Mouse (Mus musculus) left cerebral cortex, postnatal 14 days (tissue): ENCODE results near the gene Rpl18. TPM values are rescaled to one million over a fixed set of nuclear protein-coding genes. Genes with fewer than 3 reads are reported as not detected.

Experiments
- DNase-seq, 2 experiments: peaks; one replicate each; pipeline ENCODE4 v3.0.0; 2021 to 2022; ENCODE audit warnings: low spot score in 2 of 2, mixed read lengths in 1 of 2
- intact Hi-C: fragments of 180-260 bp; cut with DNase I; formaldehyde crosslinking; loops from one replicate; pipeline ENCODE4 v1.15.1; 2025
- total RNA-seq, 2 experiments: library from RNA; stranded (reverse); gene quantifications; 2 replicates each; pipeline ENCODE4 v1.2.3; 2021

The Rpl18 gene
- total RNA-seq, 2 experiments from 2014 or later, result 369 to 389 TPM

DNA sequence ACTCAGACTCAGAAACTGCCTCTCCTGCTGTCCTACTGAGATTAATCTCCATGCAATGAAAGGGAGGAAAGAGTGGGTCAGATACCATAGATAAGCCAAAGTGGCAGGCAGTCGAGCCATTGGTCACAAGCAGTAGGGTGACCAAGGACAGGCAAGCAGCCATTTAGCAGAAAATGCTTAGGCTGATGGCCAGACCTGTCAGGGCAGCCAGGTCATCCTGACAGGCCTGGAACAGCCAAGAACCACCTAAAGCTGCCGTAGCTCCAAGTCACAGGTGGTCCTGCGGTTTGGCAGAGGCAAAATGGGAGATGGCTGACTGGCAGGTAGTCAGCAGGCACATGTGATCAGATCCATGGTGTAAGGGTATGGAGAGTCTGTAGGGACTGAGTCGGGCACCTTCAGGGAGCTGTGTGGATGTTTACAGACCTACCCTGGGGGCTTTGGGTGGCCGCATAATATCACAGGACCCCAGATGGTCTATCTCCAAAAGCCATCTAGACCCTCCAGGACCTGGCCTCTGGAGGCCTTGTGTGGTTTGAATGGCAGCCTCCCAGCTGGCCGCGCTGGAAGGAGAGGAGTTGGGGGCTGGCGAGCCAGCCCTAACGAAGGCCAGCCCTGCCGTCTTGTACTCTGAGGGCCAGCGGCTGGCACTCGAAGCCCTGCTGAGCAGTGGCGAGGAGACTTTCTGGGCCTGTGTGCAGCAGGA is 6.5 kb downstream of the Rpl18 start:
- DNase-seq, result no peak
- intact Hi-C loops, result no loop called here

DNA sequence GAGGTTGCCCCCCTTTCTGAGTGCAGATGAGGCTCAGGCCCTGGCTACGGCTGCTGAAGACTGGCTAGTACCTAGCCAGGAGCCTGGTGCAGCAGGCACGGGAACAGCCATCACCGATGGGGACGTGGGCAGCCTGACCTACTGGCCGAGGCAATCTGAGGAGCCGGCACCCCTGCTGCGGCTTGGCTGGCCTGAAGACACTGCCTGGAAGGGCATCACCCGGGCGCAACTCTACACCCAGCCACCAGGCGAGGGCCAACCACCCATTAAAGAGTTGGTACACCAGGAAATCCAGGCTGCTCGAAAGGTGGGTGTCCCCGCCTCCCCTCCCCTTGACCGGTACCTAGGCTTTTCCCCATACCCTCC is 7.1 kb downstream of the Rpl18 start:
- no peak for DNase-seq
- intact Hi-C loops, result no loop called here

DNA sequence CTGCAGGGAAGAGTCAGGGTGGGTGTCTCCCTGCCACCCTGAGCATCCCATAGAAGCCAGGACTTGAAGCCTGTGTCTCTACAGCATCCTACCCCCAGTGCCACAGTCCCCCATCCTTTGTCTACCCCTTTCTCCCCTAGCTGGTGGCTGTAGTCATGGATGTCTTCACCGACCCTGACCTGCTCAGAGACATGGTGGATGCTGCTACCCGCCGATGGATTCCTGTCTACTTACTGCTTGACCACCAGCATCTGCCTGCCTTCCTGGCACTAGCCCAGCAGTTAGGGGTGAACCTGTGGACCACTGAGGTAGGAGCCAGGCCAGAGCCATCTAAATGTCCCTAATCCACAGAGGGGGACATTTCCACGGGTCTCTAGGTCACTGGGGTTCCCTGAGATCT is 8.0 kb downstream of the Rpl18 start:
- intact Hi-C loops, result no loop called here
- no peak for DNase-seq

DNA sequence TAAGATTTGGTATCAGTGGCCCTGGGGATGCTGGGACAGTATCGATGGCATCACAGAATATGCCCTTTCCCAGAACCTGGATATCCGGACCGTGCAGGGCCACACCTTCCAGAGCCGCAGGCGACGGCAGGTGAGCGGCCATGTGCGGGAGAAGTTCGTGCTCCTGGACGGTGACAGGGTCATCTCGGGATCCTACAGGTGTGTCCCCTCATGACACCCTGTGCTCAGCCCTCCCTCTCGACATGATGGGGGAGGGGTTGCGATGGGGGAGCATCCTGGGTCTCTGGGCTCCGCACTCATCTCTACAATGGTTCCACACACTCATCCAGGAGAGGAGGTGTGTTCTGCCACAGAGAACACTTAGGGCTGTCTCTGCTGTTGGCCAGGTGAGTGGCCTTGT is 8.5 kb downstream of the Rpl18 start:
- intact Hi-C loops, result no loop called here
- DNase-seq, result no peak

DNA sequence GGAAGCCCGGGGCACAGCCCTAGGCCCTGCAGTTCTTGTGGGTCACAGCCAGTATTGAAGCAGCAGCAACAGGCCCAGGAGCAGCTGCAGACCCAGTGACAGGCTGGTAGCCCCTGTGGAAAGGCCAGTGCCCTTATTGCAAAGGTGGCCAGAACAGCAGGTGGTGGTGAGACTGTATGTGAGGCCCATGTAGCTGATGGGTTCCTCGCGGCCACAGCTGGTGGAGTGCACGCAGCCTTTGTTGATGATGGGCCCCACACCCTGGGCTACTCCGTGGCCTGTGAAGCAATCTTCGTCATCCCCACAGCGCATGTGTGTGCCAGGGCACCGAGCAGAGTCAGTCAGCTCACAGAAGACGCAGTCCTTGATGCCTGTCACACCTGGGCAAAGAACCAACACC is 9.9 kb downstream of the Rpl18 start:
- intact Hi-C loops, result no loop called here
- DNase-seq, result no peak

DNA sequence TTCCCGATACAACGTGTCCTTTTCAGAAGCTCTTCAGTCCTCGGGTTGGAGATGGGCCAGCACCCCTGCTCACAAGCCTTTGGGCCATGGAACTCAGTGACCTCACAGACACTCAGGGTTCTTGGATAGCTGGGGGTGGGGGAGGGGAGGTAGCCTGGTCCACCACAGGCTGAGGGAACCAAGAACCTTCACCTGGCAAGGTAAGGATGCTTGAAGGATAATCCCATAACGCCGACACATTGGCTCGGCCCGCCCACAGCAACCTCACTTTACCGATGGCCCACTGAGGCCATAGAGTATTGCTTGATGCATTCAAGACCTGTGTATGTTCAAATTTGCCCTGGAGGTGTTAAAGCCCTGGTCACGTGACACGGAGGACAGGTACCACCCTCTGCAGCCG is 10.5 kb downstream of the Rpl18 start, which contains the start of gene Spaca4:
TSS of gene Spaca4 (minus strand) at position 101 of the 400 bp plus-strand sequence.
- DNase-seq, result no peak
- intact Hi-C loops, result no loop called here

DNA sequence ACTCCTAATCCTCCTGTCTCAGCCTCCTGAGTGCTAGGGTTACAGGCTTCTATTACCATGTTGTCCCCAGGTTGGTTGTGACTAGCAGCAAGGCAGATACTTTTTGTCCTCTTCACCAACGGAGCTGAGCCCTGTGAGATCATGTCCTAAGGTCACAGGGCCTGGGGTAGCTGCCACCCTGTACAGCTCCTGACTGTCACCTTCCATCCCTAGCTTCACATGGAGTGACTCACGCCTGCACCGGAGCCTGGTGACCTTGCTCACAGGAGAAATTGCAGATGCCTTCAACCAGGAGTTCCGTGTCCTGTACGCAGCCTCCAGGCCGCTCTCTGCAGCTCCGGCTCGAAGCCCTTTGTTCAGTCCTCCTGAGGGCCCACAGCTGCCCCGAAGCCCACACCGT is 11.2 kb downstream of the Rpl18 start:
- DNase-seq, result no peak
- intact Hi-C loops, result no loop called here

DNA sequence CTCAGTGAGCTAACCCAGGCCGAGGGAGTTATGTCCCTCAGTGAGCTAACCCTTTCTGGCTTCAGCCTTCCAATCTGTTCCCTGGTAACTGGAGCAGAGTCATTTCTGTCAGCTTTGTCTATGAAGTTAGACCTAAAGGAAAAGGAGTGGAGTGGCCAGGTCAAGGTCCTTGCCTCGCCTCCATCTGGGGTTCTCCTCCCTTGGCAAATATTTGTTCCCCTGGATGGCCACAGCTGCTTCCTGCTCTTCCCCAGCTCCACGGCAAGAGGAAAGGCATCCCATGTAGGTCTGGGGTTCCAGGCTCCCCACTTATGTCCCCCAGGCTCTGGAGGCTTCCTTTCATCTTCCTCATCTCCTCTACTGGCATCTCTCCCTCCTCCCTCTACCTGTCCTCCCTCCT is 12.4 kb downstream of the Rpl18 start:
- intact Hi-C loops, result no loop called here
- DNase-seq, result no peak

DNA sequence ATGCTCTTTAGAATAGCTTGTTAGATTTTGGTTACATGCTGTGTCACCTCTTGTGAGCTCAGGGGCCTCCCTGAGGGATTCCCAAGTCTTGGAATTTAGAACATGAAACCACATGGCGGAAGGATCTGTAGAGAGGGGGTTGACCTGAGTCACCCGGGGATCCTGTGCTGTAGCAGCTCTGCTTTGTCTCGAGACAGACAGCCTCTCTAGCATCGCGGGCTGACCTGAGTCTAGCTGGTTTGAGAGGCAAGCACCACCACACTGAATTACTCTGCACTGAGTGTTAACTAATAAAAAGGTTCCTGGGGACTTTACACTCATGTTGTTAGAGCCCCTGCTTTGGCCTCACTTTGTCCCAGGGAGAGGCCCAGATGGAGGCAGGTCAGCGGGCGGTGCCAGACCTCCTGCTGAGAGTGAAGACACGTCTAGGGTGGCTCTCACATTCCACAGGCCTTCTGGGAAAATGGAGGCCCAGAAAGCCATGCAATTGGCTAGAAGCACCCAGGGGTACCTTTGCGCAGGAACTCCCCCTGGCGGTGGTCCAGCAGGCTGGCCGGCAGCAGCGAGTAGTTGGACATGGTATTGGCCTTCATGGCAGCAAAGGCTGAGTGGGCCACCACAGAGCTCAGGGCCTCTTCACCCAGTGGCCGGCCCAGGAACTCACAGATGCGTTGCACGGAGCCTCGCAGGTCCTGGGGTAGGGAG is 15.6 kb downstream of the Rpl18 start:
- intact Hi-C loops, result loop anchor here (10.0 kb wide), 1 partner anchor 194 kb away; the partner anchor contains the start of genes Ccdc114 and Emp3
- DNase-seq, result no peak

DNA sequence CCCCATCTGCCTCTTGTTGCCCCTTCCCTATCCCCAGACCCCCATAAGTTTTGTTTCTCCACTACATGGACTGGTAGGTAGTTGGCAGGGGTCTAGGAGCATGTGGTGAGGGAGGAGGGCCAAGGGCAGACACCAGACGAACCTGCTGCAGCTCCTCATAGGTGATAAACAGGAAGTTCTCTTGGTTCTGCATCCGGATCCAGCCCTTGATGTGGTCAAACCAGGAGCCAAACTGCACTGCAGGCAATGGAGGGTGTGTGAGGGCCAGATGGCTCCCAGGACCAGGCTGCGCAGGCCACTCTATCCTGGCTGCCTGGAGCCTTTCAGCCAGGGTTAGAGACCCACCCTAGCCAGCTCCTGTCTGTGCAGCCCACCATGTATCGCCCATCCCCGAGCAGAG is 18.2 kb downstream of the Rpl18 start:
- intact Hi-C loops, result loop anchor here (10.0 kb wide), 1 partner anchor 191 kb away; the partner anchor contains the start of genes Ccdc114 and Emp3
- no peak for DNase-seq

DNA sequence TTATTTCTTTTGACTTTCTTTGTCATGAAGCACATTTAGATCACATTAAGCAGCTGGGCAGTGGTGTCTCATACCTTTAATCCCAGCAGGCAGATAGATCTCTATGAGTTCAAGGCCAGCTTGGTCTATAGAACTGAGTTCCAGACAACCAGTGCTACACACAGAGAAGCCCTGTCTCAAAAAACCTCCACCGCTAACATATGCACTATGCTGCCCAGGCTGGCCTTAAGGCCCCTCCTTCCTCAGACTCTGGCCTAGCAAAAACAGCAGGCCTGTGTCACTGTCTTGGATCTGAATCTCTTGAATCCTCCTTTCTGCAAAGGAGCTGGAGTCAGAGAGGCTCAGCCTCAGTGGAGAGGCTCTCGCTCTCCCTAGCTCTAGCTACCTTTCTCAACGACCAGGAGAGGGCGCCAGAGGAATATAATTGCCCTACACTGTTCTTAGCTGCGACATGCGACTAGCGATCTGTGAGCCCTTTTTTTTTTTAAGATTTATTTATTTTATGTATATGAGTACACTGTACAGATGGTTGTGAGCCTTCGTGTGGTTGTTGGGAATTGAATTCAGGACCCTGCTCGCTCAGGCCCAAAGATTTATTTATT is 24.0 kb downstream of the Rpl18 start:
- intact Hi-C loops, result loop anchor here (1.0 to 10.0 kb wide), 3 partner anchors 62 to 273 kb away; partner anchors contain the start of genes Ccdc114 and Emp3
- DNase-seq, result peak; percentile 86 to 91

DNA sequence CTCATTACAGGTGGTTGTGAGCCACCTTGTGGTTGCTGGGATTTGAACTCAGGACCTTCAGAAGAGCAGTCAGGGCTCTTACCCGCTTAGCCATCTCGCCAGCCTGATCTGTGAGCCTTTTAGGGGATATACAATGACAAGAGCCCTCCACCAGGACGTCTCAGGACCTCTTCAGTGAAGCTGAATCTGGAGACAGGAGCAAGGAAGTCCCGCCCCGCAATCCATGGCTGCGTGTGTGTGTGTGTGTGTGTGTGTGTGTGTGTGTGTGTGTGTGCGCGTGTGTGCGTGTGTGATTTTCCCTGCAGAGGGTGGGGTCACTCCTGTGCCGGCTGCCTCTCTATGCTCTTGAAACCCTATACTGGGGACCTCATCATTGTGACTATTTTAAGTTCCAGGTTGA is 24.6 kb downstream of the Rpl18 start:
- intact Hi-C loops, result loop anchor here (1.0 to 10.0 kb wide), 3 partner anchors 61 to 272 kb away; partner anchors contain the start of genes Ccdc114 and Emp3
- DNase-seq, result no peak

DNA sequence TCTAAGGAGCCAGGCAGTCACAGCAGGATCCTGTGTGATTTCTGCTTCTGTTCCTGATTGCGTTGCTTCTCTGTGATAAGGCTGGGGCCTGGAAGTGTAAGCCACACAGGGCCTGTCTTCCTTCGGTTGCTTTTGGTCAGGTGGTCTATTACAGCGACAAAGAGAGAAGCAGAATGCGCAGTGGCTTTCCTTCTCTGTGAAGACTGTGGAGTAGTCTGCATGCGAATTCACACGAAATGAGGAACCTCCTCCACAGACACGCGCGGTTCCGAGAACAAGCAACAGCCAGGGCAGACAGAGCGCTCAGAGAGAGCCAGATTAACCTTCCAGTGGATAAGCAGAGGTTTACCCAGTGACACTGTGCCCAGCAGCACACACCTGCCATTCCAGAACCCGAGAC is 26.1 kb downstream of the Rpl18 start:
- peak in 1 of 2 experiments; percentile 56 for DNase-seq
- intact Hi-C loops, result no loop called here

DNA sequence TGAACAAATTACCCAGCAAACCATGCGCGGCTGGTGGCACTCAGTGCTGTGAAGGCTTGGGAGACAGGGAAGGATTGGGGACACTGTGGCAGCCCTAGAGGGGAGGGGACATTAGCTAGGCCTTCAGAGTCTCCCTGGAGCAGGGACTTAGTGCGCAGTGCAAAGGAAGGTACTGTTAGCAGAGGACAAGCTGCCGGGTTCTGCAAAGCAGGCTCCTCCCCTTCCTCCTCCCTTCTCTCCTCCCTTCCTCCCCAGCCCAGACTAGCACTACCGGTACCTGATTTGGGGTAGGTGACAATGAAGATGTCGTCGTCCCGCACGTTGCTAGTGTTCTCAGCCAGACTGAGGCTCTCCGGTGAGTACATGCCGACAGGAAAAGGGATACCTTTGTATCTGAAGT is 26.5 kb downstream of the Rpl18 start:
- no peak for DNase-seq
- intact Hi-C loops, result no loop called here

DNA sequence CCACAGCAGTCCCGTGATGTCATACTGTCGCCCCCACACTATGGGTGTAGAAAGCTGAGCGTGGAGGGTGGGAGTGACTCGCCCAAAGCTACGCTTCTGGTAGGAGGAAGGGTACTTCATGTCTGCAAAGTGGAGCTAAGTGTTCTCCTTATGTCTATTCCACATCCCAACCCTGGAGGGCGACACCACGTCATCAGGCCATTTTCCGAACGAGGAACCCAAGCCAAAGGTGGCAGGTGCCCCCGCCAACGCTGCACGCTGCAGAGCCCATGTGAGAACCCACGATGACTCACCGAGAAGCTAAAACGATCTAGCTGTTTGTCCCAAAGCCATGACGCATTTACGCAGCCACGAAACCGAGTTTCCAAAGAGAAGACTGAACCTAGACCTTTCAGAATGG is 27.1 kb downstream of the Rpl18 start:
- intact Hi-C loops, result no loop called here
- peak; percentile 73 to 91 for DNase-seq

DNA sequence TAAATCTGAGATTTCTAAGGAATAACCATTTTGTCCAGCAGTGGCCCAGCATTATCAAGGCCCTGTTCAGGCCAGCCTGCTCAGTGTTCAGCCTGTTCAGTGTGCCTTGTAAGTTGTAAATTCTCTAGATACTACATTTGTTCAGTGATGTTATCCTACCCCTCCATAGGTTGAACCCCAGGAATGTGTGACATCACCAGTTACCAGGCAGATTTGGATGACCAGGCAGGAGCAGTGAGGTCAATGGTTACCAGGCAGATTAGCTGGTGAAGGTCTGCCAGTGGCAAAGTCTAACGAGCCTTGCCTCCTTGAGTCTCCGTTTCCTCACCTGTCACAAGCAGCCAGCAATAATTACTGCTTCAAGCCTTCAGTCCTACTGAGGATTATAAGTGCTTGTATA is 29.1 kb downstream of the Rpl18 start:
- peak; percentile 82 to 94 for DNase-seq
- intact Hi-C loops, result no loop called here

DNA sequence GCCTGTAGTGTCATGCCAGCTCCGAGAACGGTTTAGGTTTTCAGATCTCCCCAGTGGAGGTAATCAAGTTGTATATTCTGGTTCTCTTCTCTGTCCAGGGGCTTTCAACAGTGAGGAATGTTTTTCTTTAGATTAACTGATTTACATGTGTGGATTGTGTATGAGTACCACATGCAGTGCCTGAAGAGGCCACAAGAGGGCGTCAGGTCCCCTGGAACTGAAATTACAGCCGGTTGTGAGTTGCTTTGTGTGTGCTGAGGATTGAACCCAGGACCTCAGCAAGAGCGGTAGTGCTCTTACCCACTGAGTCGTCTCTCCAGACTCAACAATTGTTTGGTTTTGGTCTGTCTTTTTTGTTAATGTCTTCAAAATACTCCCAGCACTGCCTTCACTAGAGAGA is 31.3 kb downstream of the Rpl18 start:
- intact Hi-C loops, result no loop called here
- no peak for DNase-seq

DNA sequence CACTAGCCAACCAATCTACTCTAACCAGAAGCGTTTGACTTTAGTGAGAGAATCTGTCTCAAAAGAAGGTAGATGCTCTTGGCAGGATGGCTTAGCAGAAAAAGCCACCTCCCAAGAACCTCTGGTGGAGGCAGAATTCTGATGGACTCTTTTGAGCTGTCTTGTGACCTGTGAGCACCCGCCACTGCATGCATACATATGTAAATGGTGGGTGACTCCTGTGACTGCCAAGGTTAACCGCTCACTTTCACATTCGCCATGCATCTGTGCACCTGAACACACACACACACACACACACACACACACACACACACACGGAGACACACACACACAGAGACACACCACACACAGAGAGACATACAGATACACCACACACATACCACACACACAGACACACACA is 32.2 kb downstream of the Rpl18 start:
- intact Hi-C loops, result no loop called here
- DNase-seq, result no peak

DNA sequence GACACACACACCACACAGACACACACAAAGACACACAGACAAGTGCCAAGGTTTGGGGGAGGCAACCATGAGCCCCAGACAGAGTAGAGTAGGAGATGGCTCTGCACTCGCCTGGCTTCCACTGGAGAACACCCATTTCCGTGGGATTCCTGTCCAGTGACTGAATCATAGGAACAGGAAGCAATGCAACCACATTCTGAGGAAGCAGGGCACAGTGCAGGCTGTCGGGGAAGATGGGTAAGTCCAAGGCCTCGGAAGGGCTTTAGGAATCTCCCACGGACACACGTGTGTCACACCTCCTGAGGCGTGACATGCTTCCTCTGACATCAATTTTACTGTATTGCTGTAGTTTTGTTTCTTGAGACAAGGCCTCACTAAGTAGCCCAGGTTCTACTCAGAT is 32.9 kb downstream of the Rpl18 start:
- intact Hi-C loops, result no loop called here
- DNase-seq, result no peak

DNA sequence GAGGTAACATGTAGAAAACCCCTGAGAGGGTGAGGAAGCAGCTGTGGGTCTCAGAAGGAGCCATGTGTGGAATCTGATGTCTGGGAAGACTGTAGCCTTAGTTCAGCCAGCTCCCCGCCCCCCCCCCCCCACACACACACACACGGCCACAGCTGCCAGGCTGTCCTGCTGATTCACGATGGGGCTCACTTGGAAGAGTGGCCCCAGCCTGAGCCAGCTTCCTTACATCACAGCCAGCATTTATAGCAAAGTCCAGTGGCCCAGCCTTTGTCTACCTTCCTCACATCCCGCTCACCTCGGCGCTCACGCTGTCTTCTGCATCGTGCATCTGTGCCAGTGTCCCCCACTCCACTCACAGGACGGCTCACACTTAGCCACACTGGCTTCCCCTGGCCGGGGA is 34.1 kb downstream of the Rpl18 start:
- intact Hi-C loops, result no loop called here
- no peak for DNase-seq

DNA sequence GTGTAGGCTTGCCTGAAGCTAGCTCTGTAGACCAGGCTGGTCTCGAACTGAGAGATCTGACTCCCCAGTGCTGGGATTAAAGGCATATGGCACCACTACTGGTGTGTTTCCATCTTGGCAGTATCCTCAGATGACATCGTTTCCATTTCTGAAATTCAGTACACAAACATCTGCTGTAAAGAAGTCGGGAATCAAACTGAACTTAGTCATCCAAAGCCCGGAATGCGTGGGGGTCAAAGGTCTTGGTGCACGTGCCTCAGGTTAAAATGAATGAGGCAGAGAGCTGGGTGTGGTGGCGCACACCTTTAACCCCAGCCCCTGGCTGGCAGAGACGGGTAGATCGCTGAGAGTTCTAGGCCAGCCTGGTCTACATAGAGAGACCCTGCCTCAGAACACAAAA is 34.9 kb downstream of the Rpl18 start:
- intact Hi-C loops, result no loop called here
- no peak for DNase-seq
